ENCODE assay signal across 24 mouse cellular contexts in the genomic region with DNA sequence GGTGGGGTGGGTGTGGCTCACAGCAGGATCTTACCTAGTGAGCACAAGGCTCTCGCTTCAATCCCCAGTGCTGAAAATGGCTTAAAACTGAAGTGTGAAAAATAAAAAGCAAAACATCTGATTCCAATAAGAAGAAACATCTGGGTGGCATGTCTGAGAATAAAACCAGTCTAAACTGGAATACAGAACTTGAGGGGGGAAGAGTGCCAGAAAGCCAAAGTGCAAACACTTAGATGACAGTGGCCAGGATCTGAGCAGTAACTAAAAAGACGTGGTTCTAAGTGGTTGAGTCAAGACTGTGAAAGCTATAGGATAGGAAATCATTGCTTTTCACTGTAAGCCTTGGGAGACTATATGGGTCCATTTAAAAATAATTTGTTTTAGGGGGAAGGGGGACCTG.
"Had no signal": no experiment of that assay in that cellular context is flagged by ENCODE, and none has a peak within 500 bp of the region (broad histone marks: within the 10 kb centered on the region; RNA-seq: fewer than 3 reads in every experiment).

No protein-coding gene starts in this region.

- H3K4me3 ChIP-seq: heart, adult 2 months; heart, embryonic 12.5 days; hindbrain, embryonic 10.5 days; hindbrain, embryonic 12.5 days; kidney, embryonic 15.5 days; left cerebral cortex, adult 2 months; limb, embryonic 10.5 days; limb, embryonic 12.5 days; liver, embryonic 12.5 days had no signal

- H3K27me3 ChIP-seq: hindbrain, embryonic 12.5 days had no signal

- DNase-seq: gastrocnemius, postnatal 10 days; gastrocnemius, postnatal 25 days; heart, adult 2 months; heart, postnatal 10 days; heart, postnatal 4 days; kidney, adult 11 months; kidney, adult 2 months; kidney, adult 9 months; kidney, postnatal 14 days; kidney, postnatal 36 days had no signal

- H3K4me2 ChIP-seq: heart, embryonic 12.5 days; hindbrain, embryonic 12.5 days; hindbrain, embryonic 14.5 days; kidney, embryonic 15.5 days; limb, embryonic 12.5 days; liver, embryonic 12.5 days had no signal

- H3K4me1 ChIP-seq: heart, embryonic 12.5 days; hindbrain, embryonic 12.5 days; kidney, embryonic 15.5 days; limb, embryonic 10.5 days; limb, embryonic 12.5 days had no signal

- ATAC-seq: hindbrain, embryonic 16.5 days; inflammation-experienced regulatory T-cells, adult 6 months; intestine, embryonic 16.5 days; liver, embryonic 12.5 days had no signal

- H3K9ac ChIP-seq: heart, embryonic 12.5 days; hindbrain, embryonic 12.5 days; hindbrain, embryonic 14.5 days; kidney, embryonic 15.5 days; limb, embryonic 12.5 days; liver, embryonic 12.5 days; liver, embryonic 14.5 days had no signal

- H3K9me3 ChIP-seq: heart, embryonic 12.5 days; hindbrain, embryonic 10.5 days; hindbrain, embryonic 12.5 days; kidney, embryonic 15.5 days; limb, embryonic 10.5 days; limb, embryonic 12.5 days; liver, embryonic 12.5 days had no signal

- H3K27ac ChIP-seq: heart, adult 2 months; hindbrain, embryonic 10.5 days; hindbrain, embryonic 12.5 days; hindbrain, embryonic 14.5 days; kidney, embryonic 15.5 days; kidney, postnatal 0 days; left cerebral cortex, adult 2 months; limb, embryonic 10.5 days; limb, embryonic 12.5 days; liver, embryonic 12.5 days; liver, embryonic 14.5 days had no signal
